ENCODE assay signal across 21 mouse cellular contexts in genomic region chr1:159900639-159901038, GRCm38 (mm10).
DNase-seq lines count a peak whose midpoint lies in the region; ATAC-seq and TF ChIP-seq lines count a peak whose summit lies in the region.
"Had no signal": no experiment of that assay in that cellular context is flagged by ENCODE, and none has a peak within 500 bp of the region (broad histone marks: within the 10 kb centered on the region; RNA-seq: fewer than 3 reads in every experiment).

No protein-coding gene starts in this region.

- no peak for TF ChIP-seq CTCF in brain, embryonic 14.5 days (IDR thresholded peaks at IDR 0.05; ENCODE audit: borderline replicate concordance, extremely low read depth, insufficient read depth, insufficient read length)

- no peak overlapping the region for H3K27ac ChIP-seq in forebrain, embryonic 12.5 days
- no peak overlapping the region for H3K27ac ChIP-seq in forebrain, embryonic 15.5 days (replicated peaks)
- no peak overlapping the region for H3K27ac ChIP-seq in midbrain, embryonic 11.5 days (ENCODE audit: low read depth, low read length)
- H3K27ac ChIP-seq in midbrain, embryonic 10.5 days (replicated peaks) = no peak overlapping the region
- peak overlapping the region; percentile 48; the same call in 1 of the 2 replicates for H3K27ac ChIP-seq in midbrain, embryonic 16.5 days (ENCODE audit: low read length)
- no peak overlapping the region for H3K27ac ChIP-seq in embryonic facial prominence, embryonic 10.5 days (replicated peaks)
- H3K27ac ChIP-seq: embryonic facial prominence, embryonic 13.5 days; forebrain, embryonic 13.5 days; gastrocnemius, adult 2 months; heart, embryonic 13.5 days had no signal

- H3K9ac ChIP-seq in forebrain, embryonic 12.5 days = no peak overlapping the region
- H3K9ac ChIP-seq in forebrain, embryonic 15.5 days (replicated peaks) = no peak overlapping the region
- H3K9ac ChIP-seq in midbrain, embryonic 11.5 days (ENCODE audit: low read length) = no peak overlapping the region
- no peak overlapping the region for H3K9ac ChIP-seq in midbrain, embryonic 16.5 days (ENCODE audit: low read depth, low read length)
- H3K9ac ChIP-seq: embryonic facial prominence, embryonic 13.5 days; forebrain, embryonic 13.5 days; heart, embryonic 13.5 days had no signal

- no peaks in the 10 kb centered on the region for H3K27me3 ChIP-seq in forebrain, embryonic 12.5 days
- H3K27me3 ChIP-seq in forebrain, embryonic 15.5 days = no peaks in the 10 kb centered on the region
- no peaks in the 10 kb centered on the region for H3K27me3 ChIP-seq in midbrain, embryonic 11.5 days (ENCODE audit: control insufficient read depth, insufficient read depth, low read length)
- no peaks in the 10 kb centered on the region for H3K27me3 ChIP-seq in midbrain, embryonic 10.5 days (ENCODE audit: low read depth, poor library complexity, severe bottlenecking)
- no peaks in the 10 kb centered on the region for H3K27me3 ChIP-seq in midbrain, embryonic 16.5 days (ENCODE audit: control insufficient read depth, insufficient read depth, low read depth, low read length)
- no peaks in the 10 kb centered on the region for H3K27me3 ChIP-seq in embryonic facial prominence, embryonic 10.5 days (replicated peaks; ENCODE audit: low read depth, poor library complexity, severe bottlenecking)
- H3K27me3 ChIP-seq: embryonic facial prominence, embryonic 13.5 days; forebrain, embryonic 13.5 days; heart, embryonic 13.5 days had no signal

- TF ChIP-seq POLR2A in brain, embryonic 14.5 days (IDR thresholded peaks at IDR 0.05; ENCODE audit: borderline replicate concordance, extremely low read depth, insufficient read depth, insufficient read length, poor library complexity, severe bottlenecking) = no peak

- no peak for DNase-seq in midbrain, embryonic 11.5 days (ENCODE audit: low spot score, missing footprints)
- DNase-seq in midbrain, embryonic 10.5 days (ENCODE audit: low spot score) = no peak
- DNase-seq in brain, embryonic 14.5 days (ENCODE audit: low read depth) = peak; percentile 53
- DNase-seq in embryonic facial prominence, embryonic 10.5 days (ENCODE audit: low spot score) = no peak
- DNase-seq: adrenal gland, adult 8-10 months; adrenal gland, postnatal 36 days; B cell, adult 2 months; cerebellum, adult 11 months; cerebellum, adult 8-10 months; cerebellum, postnatal 25 days; gastrocnemius, adult 2 months; gastrocnemius, postnatal 25 days; heart, postnatal 36 days had no signal

- no peaks in the 10 kb centered on the region for H3K9me3 ChIP-seq in forebrain, embryonic 12.5 days
- H3K9me3 ChIP-seq in forebrain, embryonic 15.5 days = no peaks in the 10 kb centered on the region
- H3K9me3 ChIP-seq in midbrain, embryonic 11.5 days (ENCODE audit: control insufficient read depth, low read length) = no peaks in the 10 kb centered on the region
- H3K9me3 ChIP-seq in midbrain, embryonic 10.5 days (replicated peaks) = no peaks in the 10 kb centered on the region
- no peaks in the 10 kb centered on the region for H3K9me3 ChIP-seq in midbrain, embryonic 16.5 days (replicated peaks; ENCODE audit: control insufficient read depth, low read length, poor library complexity, severe bottlenecking)
- no peaks in the 10 kb centered on the region for H3K9me3 ChIP-seq in embryonic facial prominence, embryonic 10.5 days
- H3K9me3 ChIP-seq: embryonic facial prominence, embryonic 13.5 days; forebrain, embryonic 13.5 days; G1E; heart, embryonic 13.5 days had no signal

- H3K4me3 ChIP-seq in forebrain, embryonic 12.5 days (replicated peaks) = no peak overlapping the region
- no peak overlapping the region for H3K4me3 ChIP-seq in forebrain, embryonic 15.5 days
- H3K4me3 ChIP-seq in midbrain, embryonic 11.5 days (ENCODE audit: low read depth, low read length) = no peak overlapping the region
- no peak overlapping the region for H3K4me3 ChIP-seq in midbrain, embryonic 10.5 days
- no peak overlapping the region for H3K4me3 ChIP-seq in midbrain, embryonic 16.5 days (ENCODE audit: low read depth, low read length)
- no peak overlapping the region for H3K4me3 ChIP-seq in embryonic facial prominence, embryonic 10.5 days
- H3K4me3 ChIP-seq: embryonic facial prominence, embryonic 13.5 days; forebrain, embryonic 13.5 days; gastrocnemius, adult 2 months; heart, embryonic 13.5 days had no signal

- H3K36me3 ChIP-seq in forebrain, embryonic 12.5 days (replicated peaks) = no peaks in the 10 kb centered on the region
- no peaks in the 10 kb centered on the region for H3K36me3 ChIP-seq in forebrain, embryonic 15.5 days
- no peaks in the 10 kb centered on the region for H3K36me3 ChIP-seq in midbrain, embryonic 11.5 days (ENCODE audit: control insufficient read depth, insufficient read depth, low read length)
- no peaks in the 10 kb centered on the region for H3K36me3 ChIP-seq in midbrain, embryonic 10.5 days
- H3K36me3 ChIP-seq in midbrain, embryonic 16.5 days (ENCODE audit: control insufficient read depth, insufficient read depth, low read length) = no peaks in the 10 kb centered on the region
- no peaks in the 10 kb centered on the region for H3K36me3 ChIP-seq in embryonic facial prominence, embryonic 10.5 days (replicated peaks)
- H3K36me3 ChIP-seq: embryonic facial prominence, embryonic 13.5 days; G1E; heart, embryonic 13.5 days had no signal

- 0 out of 2 replicates have a peak, but pooled peaks have one; percentile 12 for ATAC-seq in forebrain, embryonic 12.5 days (ENCODE audit: low FRiP score)
- ATAC-seq in forebrain, embryonic 15.5 days (replicated peaks) = no peak
- ATAC-seq in midbrain, embryonic 11.5 days (ENCODE audit: low FRiP score) = peak; percentile 45; the same call in 1 of the 2 replicates
- ATAC-seq in midbrain, embryonic 16.5 days = no peak
- ATAC-seq: CD4-positive, CD25-positive, alpha-beta regulatory T cell, adult 4 months had no signal

- H3K4me2 ChIP-seq in forebrain, embryonic 12.5 days = no peak overlapping the region
- no peak overlapping the region for H3K4me2 ChIP-seq in forebrain, embryonic 15.5 days (replicated peaks)
- H3K4me2 ChIP-seq in midbrain, embryonic 11.5 days = no peak overlapping the region
- no peak overlapping the region for H3K4me2 ChIP-seq in midbrain, embryonic 16.5 days (ENCODE audit: low read length)
- H3K4me2 ChIP-seq: embryonic facial prominence, embryonic 13.5 days; forebrain, embryonic 13.5 days; heart, embryonic 13.5 days had no signal

- WGBS in forebrain, embryonic 12.5 days = 75% methylated on average over 3 of the region's 3 CpGs
- 65% methylated on average over 3 of the region's 3 CpGs for WGBS in forebrain, embryonic 15.5 days
- 73% methylated on average over 3 of the region's 3 CpGs for WGBS in midbrain, embryonic 11.5 days
- WGBS in midbrain, embryonic 10.5 days = 72% methylated on average over 3 of the region's 3 CpGs
- WGBS in midbrain, embryonic 16.5 days = 50% methylated on average over 3 of the region's 3 CpGs
- 82% methylated on average over 3 of the region's 3 CpGs for WGBS in embryonic facial prominence, embryonic 10.5 days

- peaks cover 14% of the 10 kb centered on the region for H3K4me1 ChIP-seq in forebrain, embryonic 12.5 days
- H3K4me1 ChIP-seq in forebrain, embryonic 15.5 days = 0 out of 2 replicates have a peak, but pooled peaks cover 5% of the 10 kb centered on the region
- H3K4me1 ChIP-seq in midbrain, embryonic 11.5 days (ENCODE audit: control insufficient read depth, insufficient read depth, low read length) = no peaks in the 10 kb centered on the region
- H3K4me1 ChIP-seq in midbrain, embryonic 10.5 days = peaks cover 17% of the 10 kb centered on the region
- H3K4me1 ChIP-seq in midbrain, embryonic 16.5 days (ENCODE audit: control insufficient read depth, insufficient read depth, low read length) = peaks cover 8% of the 10 kb centered on the region
- H3K4me1 ChIP-seq in embryonic facial prominence, embryonic 10.5 days = 0 out of 2 replicates have a peak, but pooled peaks cover 3% of the 10 kb centered on the region
- H3K4me1 ChIP-seq: embryonic facial prominence, embryonic 13.5 days; heart, embryonic 13.5 days had no signal

Comparison
In these comparisons a context has a peak if more than half of its experiments do, and no peak if none do; other contexts are left out.
1. ATAC-seq: peak in forebrain, embryonic 12.5 days (single experiment) and midbrain, embryonic 11.5 days (single experiment); none in forebrain, embryonic 15.5 days (single experiment) and midbrain, embryonic 16.5 days (single experiment).